Mouse (Mus musculus) retina, embryonic 14.5 days (tissue): ENCODE results near the gene Tcf7l2.

Source experiments
- DNase-seq: peaks from one replicate; pipeline ENCODE4 v3.0.0-alpha.2; 2015; ENCODE audit warnings: low spot score

The Tcf7l2 gene

GRCm38 (mm10) chr19:55741439-55741928 is at the start of gene Tcf7l2:
Gene Tcf7l2 (plus strand): TSS chr19:55741820.
- DNase-seq: peak; percentile 93

- no peak for DNase-seq
These were observed 47.0 kb upstream of the Tcf7l2 start for GRCm38 (mm10) chr19:55694651-55695050.

- no peak for DNase-seq
These were observed 46.2 kb upstream of the Tcf7l2 start for GRCm38 (mm10) chr19:55695418-55695817.

DNA sequence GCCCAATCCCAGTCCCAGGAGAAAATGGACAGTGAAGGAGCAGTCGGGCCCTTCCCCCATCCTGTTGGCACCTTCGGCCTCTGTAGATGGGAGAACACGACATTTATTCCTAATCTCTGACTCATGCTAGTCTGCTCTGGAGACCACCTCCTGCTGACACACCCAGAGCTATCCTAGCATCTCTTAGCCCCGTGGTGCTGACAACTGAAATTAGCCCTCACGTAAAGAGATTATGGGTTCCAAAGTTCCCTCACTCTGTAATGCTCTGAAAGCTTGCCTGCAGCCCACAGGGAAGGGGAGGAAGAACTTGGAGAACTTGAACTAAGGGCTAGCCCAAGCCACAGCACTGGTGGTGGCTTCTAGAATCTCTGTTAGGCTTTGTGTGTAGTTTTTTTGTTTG is 42.7 kb upstream of the Tcf7l2 start:
- DNase-seq: no peak

DNA sequence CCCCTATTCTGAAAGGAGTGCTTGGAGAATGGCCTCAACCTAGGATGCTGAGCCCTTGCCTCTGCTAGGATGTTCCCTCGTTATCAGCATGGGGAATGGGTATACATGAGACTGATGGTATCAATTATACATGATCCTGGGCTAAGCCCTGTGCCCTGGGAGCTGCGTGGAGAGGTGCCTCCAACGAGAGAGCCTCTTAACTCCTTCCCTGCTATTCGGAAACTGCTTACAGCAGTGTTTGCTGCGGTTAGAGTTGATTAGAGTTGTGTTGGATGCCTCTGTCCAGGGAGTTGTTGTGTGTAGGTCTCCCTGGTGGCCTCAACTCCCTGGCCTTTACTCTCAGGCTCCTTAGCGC is 41.4 kb upstream of the Tcf7l2 start:
- DNase-seq: peak; percentile 21

GRCm38 (mm10) chr19:55700569-55701282 is 40.9 kb upstream of the Tcf7l2 start:
- no peak for DNase-seq

- DNase-seq: no peak
These were observed 40.4 kb upstream of the Tcf7l2 start for GRCm38 (mm10) chr19:55701283-55701633.

DNA sequence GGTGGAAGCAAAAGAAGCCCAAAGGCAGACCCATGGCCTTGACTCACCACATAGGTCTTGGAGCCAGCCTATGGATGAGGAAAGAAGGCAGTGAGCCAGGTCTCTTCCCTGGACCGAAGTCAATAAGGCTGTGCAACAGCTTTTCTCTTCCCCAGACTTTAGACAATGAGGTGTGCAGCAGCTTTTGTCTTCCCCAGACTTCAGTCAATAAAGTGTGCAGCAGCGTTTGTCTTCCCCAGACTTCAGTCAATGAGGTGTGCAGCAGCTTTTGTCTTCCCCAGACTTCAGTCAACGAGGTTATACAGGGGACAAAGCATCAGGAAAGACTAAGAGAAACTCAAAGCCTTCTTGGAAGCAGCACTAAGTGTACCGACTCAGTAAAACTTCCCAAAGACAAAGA is 39.5 kb upstream of the Tcf7l2 start:
- DNase-seq: no peak

DNA sequence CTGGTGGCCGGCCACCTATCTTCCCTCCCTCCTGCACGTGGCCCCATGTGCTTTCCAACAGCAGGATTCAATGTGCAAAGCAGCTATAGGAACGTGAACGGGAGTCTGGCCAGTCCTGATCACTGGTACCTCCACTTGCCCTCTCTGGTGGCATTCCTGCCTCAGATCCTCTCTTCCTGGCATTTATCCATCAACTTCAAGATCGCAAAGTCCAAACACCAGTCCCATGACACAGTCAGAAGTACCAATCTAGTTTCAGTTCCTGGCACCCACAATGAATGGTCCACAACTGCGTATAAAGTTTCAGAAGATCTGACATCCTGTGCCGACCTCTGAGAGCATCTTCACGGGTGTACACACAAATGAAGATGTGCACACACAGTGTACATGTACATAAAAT is 38.9 kb upstream of the Tcf7l2 start:
- DNase-seq: no peak

GRCm38 (mm10) chr19:55704071-55704470 is 37.5 kb upstream of the Tcf7l2 start:
- no peak for DNase-seq

- peak; percentile 24 for DNase-seq
These were observed 35.3 kb upstream of the Tcf7l2 start for GRCm38 (mm10) chr19:55706300-55706699.

DNA sequence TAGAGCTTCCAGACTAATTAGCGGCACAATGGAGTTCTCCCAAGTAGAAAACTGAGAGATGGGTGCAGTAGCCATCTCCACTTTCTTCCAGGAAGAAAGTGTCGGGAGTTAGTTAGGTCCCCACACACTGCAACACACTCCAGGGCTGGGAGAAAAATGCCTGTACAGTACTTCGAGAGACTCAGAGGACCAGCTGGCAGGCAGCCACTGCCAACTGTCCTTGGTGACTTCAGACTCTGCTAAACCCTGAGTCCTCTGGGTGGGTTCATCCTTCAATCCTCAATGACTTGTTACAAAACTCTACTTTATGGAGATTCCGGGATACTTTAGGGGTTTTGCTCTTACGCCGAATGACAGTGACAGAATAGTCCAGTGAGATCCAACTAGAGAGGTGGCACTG is 34.8 kb upstream of the Tcf7l2 start:
- DNase-seq: no peak

- no peak for DNase-seq
These were observed 33.5 kb upstream of the Tcf7l2 start for GRCm38 (mm10) chr19:55708031-55708554.

GRCm38 (mm10) chr19:55710841-55711240 is 30.8 kb upstream of the Tcf7l2 start:
- DNase-seq: no peak

DNA sequence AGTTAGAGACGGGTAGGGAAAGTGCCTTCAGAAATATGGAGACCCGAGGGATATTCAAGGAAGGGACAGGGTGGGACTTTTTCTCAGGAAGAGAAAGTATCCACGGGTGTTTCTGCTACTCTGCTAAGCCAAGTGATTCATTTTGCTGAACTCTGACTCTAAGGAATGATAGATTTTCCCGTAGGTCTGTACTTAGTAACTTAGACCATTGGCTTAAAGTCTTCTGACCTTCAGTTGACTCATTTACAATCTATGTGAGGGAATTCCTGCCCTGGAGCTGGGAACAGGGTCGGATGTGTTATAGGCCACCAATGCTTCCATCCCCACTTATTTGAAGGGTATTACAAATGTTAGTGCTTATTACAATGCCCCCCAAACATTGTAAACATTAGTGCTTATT is 29.9 kb upstream of the Tcf7l2 start:
- DNase-seq: no peak

DNA sequence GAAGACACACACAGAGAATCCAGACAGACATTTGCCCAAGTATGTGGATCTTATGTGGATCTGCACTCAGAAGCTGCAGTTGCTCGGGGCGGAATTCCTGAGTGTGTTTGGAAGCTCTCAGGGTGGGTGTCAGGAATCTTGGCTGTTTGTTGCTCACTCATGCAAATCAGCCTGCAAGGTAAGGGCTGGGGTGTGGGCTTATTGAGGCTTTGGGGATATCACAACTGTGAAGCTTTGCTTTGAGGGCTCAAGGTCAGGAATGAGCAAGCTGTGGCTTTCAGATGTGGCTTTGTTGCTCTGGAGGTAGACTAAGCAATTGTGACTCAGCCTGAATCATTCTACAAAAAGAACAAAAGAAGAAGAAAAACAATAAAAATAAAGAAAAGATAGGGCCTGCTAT is 28.9 kb upstream of the Tcf7l2 start:
- DNase-seq: no peak

- DNase-seq: no peak
These were observed 27.6 kb upstream of the Tcf7l2 start for GRCm38 (mm10) chr19:55714015-55714414.

- no peak for DNase-seq
These were observed 27.0 kb upstream of the Tcf7l2 start for GRCm38 (mm10) chr19:55714665-55715064.

DNA sequence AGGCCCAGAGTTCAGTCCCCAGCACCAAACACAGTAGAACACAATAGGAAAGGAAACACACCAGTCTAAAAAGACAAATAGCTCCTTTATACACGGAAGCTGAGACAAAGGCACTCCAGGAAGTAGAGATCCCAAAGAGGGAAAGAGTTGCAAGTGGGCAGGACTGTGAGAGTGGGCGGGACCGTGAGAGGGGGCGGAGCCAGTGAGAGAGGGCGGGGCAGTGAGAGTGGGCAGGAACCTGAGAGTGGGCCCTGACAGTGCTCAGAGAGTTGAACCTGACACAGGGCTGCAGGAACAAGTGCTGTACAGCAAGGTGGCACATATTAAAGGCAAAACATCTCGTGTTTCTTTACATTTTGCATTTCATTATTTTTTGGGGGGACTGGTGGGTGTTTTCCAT is 22.5 kb upstream of the Tcf7l2 start:
- DNase-seq: no peak

DNA sequence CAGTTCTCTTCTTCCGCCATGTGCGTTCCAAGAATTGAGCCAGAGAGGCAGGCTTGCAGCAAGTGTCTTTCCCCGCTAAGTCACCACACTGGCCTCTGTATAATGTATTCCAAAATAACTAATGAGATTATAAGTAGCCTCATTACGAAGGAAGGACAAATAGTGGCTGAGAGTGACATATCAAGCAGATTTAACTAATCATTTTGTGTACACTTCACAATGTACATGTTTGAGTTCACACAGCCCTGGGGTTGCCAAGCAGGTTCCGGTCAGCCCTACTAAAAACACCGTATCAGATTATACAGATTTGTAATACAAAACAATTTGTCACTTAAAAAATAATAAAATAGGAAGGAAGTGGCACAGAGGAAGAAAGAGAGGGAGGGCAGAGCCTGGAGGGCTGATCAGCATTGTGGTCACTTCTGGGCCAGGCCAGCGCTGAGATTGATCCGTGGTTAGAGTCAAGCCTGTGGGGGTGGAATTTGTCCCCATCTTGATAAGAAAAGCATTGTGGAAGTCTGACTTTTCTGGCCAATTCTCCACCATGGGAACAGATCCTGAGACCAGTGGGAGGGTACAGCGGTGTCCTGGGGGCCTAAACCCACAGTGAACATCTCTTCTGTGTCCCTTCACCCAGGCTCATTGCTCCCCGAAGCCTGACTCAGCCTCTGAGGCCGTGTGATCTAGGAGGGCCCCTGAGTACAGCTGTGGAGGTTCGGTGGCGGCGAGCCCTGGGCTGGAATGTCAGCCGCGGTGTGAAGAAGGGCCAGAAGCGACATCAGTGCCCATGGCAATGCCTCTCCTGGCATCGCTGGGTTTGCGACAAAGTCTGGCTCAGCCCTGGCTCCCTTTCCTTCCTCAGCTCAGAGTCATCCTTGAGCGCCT is 21.9 kb upstream of the Tcf7l2 start:
- no peak for DNase-seq

- DNase-seq: no peak
These were observed 21.1 kb upstream of the Tcf7l2 start for GRCm38 (mm10) chr19:55720409-55721092.

GRCm38 (mm10) chr19:55722376-55722775 is 19.2 kb upstream of the Tcf7l2 start:
- no peak for DNase-seq

DNA sequence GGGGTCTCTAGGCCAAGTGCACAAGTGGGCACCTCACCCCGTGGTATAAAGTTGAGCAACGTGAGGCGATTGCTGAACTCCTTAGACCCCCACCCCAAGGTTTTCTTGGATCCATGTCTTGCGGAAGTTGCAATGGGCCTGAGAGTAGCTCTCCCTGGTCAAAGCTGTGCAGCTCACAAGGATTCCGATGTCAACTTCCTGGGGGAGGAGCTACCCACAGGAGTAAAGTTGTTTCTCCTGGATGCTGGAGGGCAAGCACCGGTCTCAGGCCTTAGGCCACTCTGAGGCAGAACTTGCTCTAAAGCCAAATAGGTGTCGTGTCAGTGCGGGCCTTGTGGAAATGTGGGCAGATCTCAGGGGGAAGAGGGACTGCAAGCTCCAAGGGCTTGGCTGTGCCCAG is 12.2 kb upstream of the Tcf7l2 start:
- no peak for DNase-seq
